Mouse (Mus musculus) liver, embryonic 13.5 days (tissue): Measurements from ENCODE around the gene Klhl10. TPM values are rescaled to one million over a fixed set of nuclear protein-coding genes. Genes with fewer than 3 reads are reported as not detected.

Experiments used
- ATAC-seq: fragments of 200-750 bp; cut with Nextera tagmentation; 2 replicates; pipeline ENCODE4 v1.8.0; 2017; ENCODE audit warnings: low read depth, mild to moderate bottlenecking, moderate number of reproducible peaks, moderate library complexity
- DNase-seq: peaks from one replicate; pipeline ENCODE4 v3.0.0; 2022
- H3K27ac ChIP-seq: fragments of 300-500 bp; sonication (generic); 2 replicates; pipeline ENCODE4 v1.5.1; 2015; ENCODE audit warnings: moderate library complexity, mild to moderate bottlenecking, inconsistent platforms
- H3K27me3 ChIP-seq: fragments of 300-500 bp; sonication (generic); 2 replicates; pipeline ENCODE4 v1.6.1; 2015; ENCODE audit warnings: mild to moderate bottlenecking, inconsistent platforms
- H3K36me3 ChIP-seq: fragments of 300-500 bp; sonication (generic); 2 replicates; pipeline ENCODE4 v1.6.1; 2015; ENCODE audit warnings: mild to moderate bottlenecking, inconsistent platforms
- H3K4me1 ChIP-seq: fragments of 300-500 bp; sonication (generic); replicated peaks from 2 replicates; pipeline ENCODE4 v1.6.1; 2015; ENCODE audit warnings: inconsistent platforms
- H3K4me2 ChIP-seq: fragments of 300-500 bp; sonication (generic); 2 replicates; pipeline ENCODE4 v1.6.1; 2015; ENCODE audit warnings: inconsistent platforms, mild to moderate bottlenecking, moderate library complexity
- H3K4me3 ChIP-seq: fragments of 300-500 bp; sonication (generic); replicated peaks from 2 replicates; pipeline ENCODE4 v1.5.1; 2015; ENCODE audit warnings: mild to moderate bottlenecking, inconsistent platforms
- H3K9ac ChIP-seq: fragments of 300-500 bp; sonication (generic); 2 replicates; pipeline ENCODE4 v1.6.1; 2015; ENCODE audit warnings: mild to moderate bottlenecking, inconsistent platforms
- H3K9me3 ChIP-seq: fragments of 300-500 bp; sonication (generic); replicated peaks from 2 replicates; pipeline ENCODE4 v1.6.1; 2016; ENCODE audit warnings: inconsistent platforms
- WGBS: fragments of 180-500 bp; shearing (Covaris S2); methylation state at CpG from one replicate; pipeline ENCODE4 v1.1.7; 2015; ENCODE audit not compliant: insufficient replicate concordance; 5-methylcytosine and 5-hydroxymethylcytosine counted together
- polyA plus RNA-seq: library from polyadenylated mRNA; unstranded; fragments of >200 nt; fragmentation: Nextera tagmentation; extraction: Ambion mirVana; gene quantifications from 2 replicates; pipeline ENCODE4 v1.2.1, GENCODE M21; 2015

Klhl10 gene
- polyA plus RNA-seq, 1 experiment from 2014 or later, result 0.24 TPM

- Histone ChIP-seq H3K27ac (no peak overlapping the region), H3K9me3 (no peaks in the 10 kb centered on the region), H3K4me1 (peaks cover 69% of the 10 kb centered on the region), H3K9ac (no peak overlapping the region), H3K4me2 (no peak overlapping the region), H3K27me3 (peaks cover 26% of the 10 kb centered on the region), H3K4me3 (no peak overlapping the region), H3K36me3 (no peaks in the 10 kb centered on the region)
- DNase-seq (no peak), ATAC-seq (no peak)
- 66% methylated on average over 12 of the region's 12 CpGs for WGBS
Observed at GRCm38 (mm10) chr11:100399727-100400538, 41.8 kb upstream of the Klhl10 start.

GRCm38 (mm10) chr11:100400842-100401241 is 40.9 kb upstream of the Klhl10 start:
- no peak overlapping the region for H3K9ac ChIP-seq
- no peaks in the 10 kb centered on the region for H3K9me3 ChIP-seq
- H3K4me3 ChIP-seq, result no peak overlapping the region
- H3K27me3 ChIP-seq, result peaks cover 17% of the 10 kb centered on the region
- ATAC-seq (no peak), DNase-seq (no peak)
- peaks cover 60% of the 10 kb centered on the region for H3K4me1 ChIP-seq
- 36% methylated on average over 6 of the region's 6 CpGs for WGBS
- no peak overlapping the region for H3K4me2 ChIP-seq
- H3K36me3 ChIP-seq, result no peaks in the 10 kb centered on the region
- no peak overlapping the region for H3K27ac ChIP-seq

- H3K9ac ChIP-seq, result no peak overlapping the region
- 11% methylated on average over 6 of the region's 6 CpGs for WGBS
- ATAC-seq, result no peak
Observed at GRCm38 (mm10) chr11:100402240-100402639, 39.5 kb upstream of the Klhl10 start.

GRCm38 (mm10) chr11:100402682-100403081 is 39.0 kb upstream of the Klhl10 start:
- ATAC-seq (no peak), DNase-seq (no peak)
- no peak overlapping the region for H3K9ac ChIP-seq
- H3K9me3 ChIP-seq, result no peaks in the 10 kb centered on the region
- WGBS, result 62% methylated on average over 2 of the region's 2 CpGs
- H3K27me3 ChIP-seq, result no peaks in the 10 kb centered on the region
- H3K27ac ChIP-seq, result no peak overlapping the region
- no peaks in the 10 kb centered on the region for H3K36me3 ChIP-seq
- no peak overlapping the region for H3K4me3 ChIP-seq
- H3K4me1 ChIP-seq, result peaks cover 42% of the 10 kb centered on the region
- peak overlapping the region; percentile 21; the same call in 1 of the 2 replicates for H3K4me2 ChIP-seq

More at GRCm38 (mm10) chr11:100402240-100402639, 39.5 kb upstream of the Klhl10 start:
- Histone ChIP-seq H3K27me3 (peaks cover 3% of the 10 kb centered on the region; the same call in 1 of the 2 replicates), H3K36me3 (no peaks in the 10 kb centered on the region), H3K4me3 (no peak overlapping the region), H3K4me2 (peak overlapping the region; percentile 21), H3K9me3 (no peaks in the 10 kb centered on the region), H3K4me1 (peaks cover 47% of the 10 kb centered on the region), H3K27ac (no peak overlapping the region)
- peak; percentile 45 for DNase-seq

- DNase-seq (no peak), ATAC-seq (no peak)
- Histone ChIP-seq H3K4me1 (peaks cover 41% of the 10 kb centered on the region), H3K27ac (no peak overlapping the region), H3K36me3 (no peaks in the 10 kb centered on the region), H3K4me3 (no peak overlapping the region), H3K4me2 (no peak overlapping the region), H3K27me3 (no peaks in the 10 kb centered on the region), H3K9me3 (no peaks in the 10 kb centered on the region), H3K9ac (no peak overlapping the region)
- WGBS, result 57% methylated on average over 10 of the region's 10 CpGs
Observed at GRCm38 (mm10) chr11:100403445-100404134, 38.1 kb upstream of the Klhl10 start.

GRCm38 (mm10) chr11:100404456-100405074 is 37.2 kb upstream of the Klhl10 start:
- no peak overlapping the region for H3K4me3 ChIP-seq
- peaks cover 37% of the 10 kb centered on the region for H3K4me1 ChIP-seq
- H3K4me2 ChIP-seq, result no peak overlapping the region
- DNase-seq (no peak), ATAC-seq (no peak)
- H3K9ac ChIP-seq, result no peak overlapping the region
- 60% methylated on average over 3 of the region's 3 CpGs for WGBS
- H3K9me3 ChIP-seq, result no peaks in the 10 kb centered on the region
- no peaks in the 10 kb centered on the region for H3K27me3 ChIP-seq
- no peaks in the 10 kb centered on the region for H3K36me3 ChIP-seq
- no peak overlapping the region for H3K27ac ChIP-seq

- WGBS, result 77% methylated on average over 8 of the region's 8 CpGs
- ATAC-seq (no peak), DNase-seq (no peak)
- Histone ChIP-seq H3K4me3 (no peak overlapping the region), H3K4me2 (no peak overlapping the region), H3K27ac (no peak overlapping the region), H3K9me3 (no peaks in the 10 kb centered on the region), H3K36me3 (no peaks in the 10 kb centered on the region), H3K4me1 (peaks cover 27% of the 10 kb centered on the region), H3K27me3 (no peaks in the 10 kb centered on the region), H3K9ac (no peak overlapping the region)
Observed at GRCm38 (mm10) chr11:100406273-100406672, 35.4 kb upstream of the Klhl10 start.

GRCm38 (mm10) chr11:100406995-100407705 is 34.6 kb upstream of the Klhl10 start:
- Histone ChIP-seq H3K36me3 (no peaks in the 10 kb centered on the region), H3K9me3 (no peaks in the 10 kb centered on the region), H3K9ac (no peak overlapping the region), H3K27me3 (no peaks in the 10 kb centered on the region), H3K4me1 (peaks cover 18% of the 10 kb centered on the region), H3K4me2 (no peak overlapping the region), H3K27ac (no peak overlapping the region), H3K4me3 (no peak overlapping the region)
- DNase-seq (no peak), ATAC-seq (no peak)
- WGBS, result 66% methylated on average over 5 of the region's 5 CpGs

GRCm38 (mm10) chr11:100408076-100408834 is 33.5 kb upstream of the Klhl10 start:
- WGBS, result 32% methylated on average over 10 of the region's 10 CpGs
- DNase-seq (peak; percentile 29), ATAC-seq (no peak)
- H3K9me3 ChIP-seq, result no peaks in the 10 kb centered on the region
- no peaks in the 10 kb centered on the region for H3K36me3 ChIP-seq
- peaks cover 11% of the 10 kb centered on the region for H3K27me3 ChIP-seq
- H3K27ac ChIP-seq, result no peak overlapping the region
- H3K9ac ChIP-seq, result no peak overlapping the region
- no peak overlapping the region for H3K4me2 ChIP-seq
- H3K4me3 ChIP-seq, result no peak overlapping the region
- H3K4me1 ChIP-seq, result peaks cover 10% of the 10 kb centered on the region

- Histone ChIP-seq H3K9ac (no peak overlapping the region), H3K27ac (no peak overlapping the region), H3K4me3 (no peak overlapping the region), H3K4me1 (peaks cover 6% of the 10 kb centered on the region), H3K27me3 (peaks cover 18% of the 10 kb centered on the region), H3K36me3 (no peaks in the 10 kb centered on the region), H3K4me2 (no peak overlapping the region), H3K9me3 (no peaks in the 10 kb centered on the region)
- 81% methylated on average over 12 of the region's 12 CpGs for WGBS
- no peak for DNase-seq
- ATAC-seq, result no peak
Observed at GRCm38 (mm10) chr11:100408835-100409462, 32.8 kb upstream of the Klhl10 start.
